Mouse (Mus musculus) G1E (cell line): ENCODE measurements around the gene Pank4. TPM values are rescaled to one million over a fixed set of nuclear protein-coding genes. Genes with fewer than 3 reads are reported as not detected.

ENCODE experiments used
- ATAC-seq: 2 replicates; pipeline ENCODE4 v1.8.0; 2016; ENCODE audit warnings: mild to moderate bottlenecking; ENCODE audit not compliant: insufficient number of reproducible peaks, poor library complexity, low FRiP score, severe bottlenecking; ENCODE audit errors: extremely low read depth
- DNase-seq: peaks from one replicate; pipeline ENCODE4 v3.0.0; 2012; ENCODE audit warnings: low spot score
- H3K27me3 ChIP-seq: 2 replicates; pipeline ENCODE4 v1.6.1; 2012; ENCODE audit warnings: mild to moderate bottlenecking, low read length, inconsistent platforms; ENCODE audit not compliant: insufficient read depth
- H3K36me3 ChIP-seq: replicated peaks from 2 replicates; pipeline ENCODE3; 2012; ENCODE audit warnings: mild to moderate bottlenecking, inconsistent platforms
- H3K4me1 ChIP-seq: 2 replicates; pipeline ENCODE4 v1.6.1; 2012; ENCODE audit warnings: low read depth, low read length, inconsistent platforms, mixed read lengths; ENCODE audit not compliant: insufficient read depth
- H3K4me3 ChIP-seq: 2 replicates; pipeline ENCODE4 v1.5.1; 2012; ENCODE audit warnings: low read depth, mild to moderate bottlenecking, inconsistent platforms, low read length, moderate library complexity, mixed read lengths
- H3K9me3 ChIP-seq: replicated peaks from 2 replicates; pipeline ENCODE4 v1.6.1; 2012; ENCODE audit warnings: inconsistent platforms
- CTCF ChIP-seq: IDR thresholded peaks from 2 replicates; pipeline ENCODE4 v1.5.1; 2012; ENCODE audit warnings: low read depth, low read length, inconsistent platforms, mixed read lengths
- GATA1 ChIP-seq: IDR thresholded peaks from 2 replicates; pipeline ENCODE4 v1.6.1; 2012; ENCODE audit warnings: borderline replicate concordance, low read length, inconsistent platforms, mixed read lengths
- GATA2 ChIP-seq: IDR thresholded peaks from 2 replicates; pipeline ENCODE4 v1.6.1; 2012; ENCODE audit warnings: low read depth, low read length, inconsistent platforms, borderline replicate concordance
- POLR2AphosphoS5 ChIP-seq: IDR thresholded peaks from 2 replicates; pipeline ENCODE4 v1.6.1; 2012; ENCODE audit warnings: low read depth, low read length, inconsistent platforms; ENCODE audit not compliant: insufficient replicate concordance
- TAL1 ChIP-seq: conservative IDR thresholded peaks from 2 replicates; pipeline ENCODE4 v1.6.1; 2012; ENCODE audit warnings: low read depth, low read length, inconsistent platforms, mixed read lengths
- polyA plus RNA-seq: library from polyadenylated mRNA; stranded (reverse); fragments of >175 nt; gene quantifications from 2 replicates; pipeline ENCODE4 v1.2.3, GENCODE M21; 2012
- total RNA-seq, 2 experiments: library from RNA; stranded (forward) in 1 of 2; stranded (reverse) in 1 of 2; fragments of 200-1000 nt in 1 of 2; fragments of >200 nt in 1 of 2; fragmentation: Nextera tagmentation in 1 of 2; gene quantifications; 2 replicates each; pipeline ENCODE4 v1.2.3; 2014 to 2017

The Pank4 gene
- total and polyA plus RNA-seq, 3 experiments: 34.2 to 41.6 (median 39.3) TPM

DNA sequence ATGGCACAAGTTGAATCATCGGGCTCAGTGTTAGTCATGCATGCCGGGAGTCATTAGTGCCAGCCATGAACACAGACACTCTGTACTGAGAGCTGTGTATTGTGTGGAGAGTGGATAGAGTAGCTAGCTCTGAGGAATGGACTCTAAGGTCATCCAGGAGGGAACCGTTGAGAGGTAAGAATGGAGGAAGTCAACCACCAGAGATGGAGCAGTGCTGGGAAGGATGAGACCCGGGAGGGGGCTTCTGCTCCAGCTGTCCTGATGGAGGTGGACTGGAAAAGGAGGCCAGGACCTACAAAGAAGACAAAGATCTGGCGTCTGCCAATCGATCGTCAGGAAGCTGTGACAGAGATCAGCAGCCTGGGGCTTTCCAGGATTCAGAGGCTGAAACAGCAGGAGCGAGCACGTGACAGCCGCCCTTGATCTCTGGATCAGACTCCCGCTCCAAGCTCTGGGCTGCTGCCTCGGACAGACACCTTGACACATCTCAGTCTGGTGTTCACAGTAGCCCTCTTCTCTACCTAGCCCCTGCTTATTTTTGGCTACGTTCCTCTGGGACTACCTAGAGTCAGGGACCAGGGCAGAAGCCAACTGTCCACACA is 30.5 kb upstream of the Pank4 start:
- no peaks in the 10 kb centered on the region for H3K36me3 ChIP-seq
- TF ChIP-seq POLR2AphosphoS5: no peak
- no peak for TF ChIP-seq GATA2
- no peak for TF ChIP-seq GATA1
- no peak for TF ChIP-seq CTCF
- no peak for TF ChIP-seq TAL1
- peaks cover 28% of the 10 kb centered on the region for H3K4me1 ChIP-seq
- no peak overlapping the region for H3K4me3 ChIP-seq
- no peaks in the 10 kb centered on the region for H3K9me3 ChIP-seq
- peaks cover 12% of the 10 kb centered on the region for H3K27me3 ChIP-seq
- DNase-seq (no peak), ATAC-seq (no peak)

DNA sequence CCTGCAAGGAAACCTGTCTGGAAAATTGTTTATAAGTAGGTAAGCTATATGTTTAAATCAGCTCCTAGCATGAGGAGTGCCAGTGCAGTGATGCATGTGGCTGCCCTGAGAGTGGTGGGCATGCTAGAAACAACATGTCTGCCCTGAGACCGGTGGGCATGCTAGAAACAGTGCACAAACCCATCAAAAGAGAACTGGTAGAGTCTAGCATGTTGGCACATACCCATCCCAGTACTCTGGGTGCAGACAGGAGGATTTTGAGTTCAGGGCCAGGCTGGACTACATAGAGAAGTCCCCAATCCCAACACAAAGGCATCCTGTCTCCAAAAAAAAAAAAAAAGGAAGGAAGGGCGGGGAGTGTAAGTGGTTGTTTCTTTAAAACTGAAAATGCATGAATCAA is 29.1 kb upstream of the Pank4 start:
- peaks cover 17% of the 10 kb centered on the region for H3K4me1 ChIP-seq
- DNase-seq (no peak), ATAC-seq (no peak)
- no peaks in the 10 kb centered on the region for H3K36me3 ChIP-seq
- H3K27me3 ChIP-seq: peaks cover 14% of the 10 kb centered on the region
- no peak for TF ChIP-seq CTCF
- no peak for TF ChIP-seq TAL1
- no peak for TF ChIP-seq GATA2
- TF ChIP-seq GATA1: no peak
- no peak overlapping the region for H3K4me3 ChIP-seq
- no peaks in the 10 kb centered on the region for H3K9me3 ChIP-seq

GRCm38 (mm10) chr4:154935788-154936187 is 28.1 kb upstream of the Pank4 start:
- H3K9me3 ChIP-seq: no peaks in the 10 kb centered on the region
- DNase-seq (no peak), ATAC-seq (no peak)
- no peak for TF ChIP-seq CTCF
- no peak for TF ChIP-seq GATA2
- TF ChIP-seq GATA1: no peak
- no peak for TF ChIP-seq TAL1
- TF ChIP-seq POLR2AphosphoS5: no peak
- no peaks in the 10 kb centered on the region for H3K36me3 ChIP-seq
- peaks cover 17% of the 10 kb centered on the region for H3K4me1 ChIP-seq
- peaks cover 14% of the 10 kb centered on the region for H3K27me3 ChIP-seq
- no peak overlapping the region for H3K4me3 ChIP-seq

- DNase-seq (no peak), ATAC-seq (no peak)
- H3K36me3 ChIP-seq: no peaks in the 10 kb centered on the region
- no peak for TF ChIP-seq TAL1
- no peak for TF ChIP-seq GATA2
- no peak for TF ChIP-seq GATA1
- no peak for TF ChIP-seq POLR2AphosphoS5
- no peak for TF ChIP-seq CTCF
- H3K4me1 ChIP-seq: peaks cover 24% of the 10 kb centered on the region
- no peak overlapping the region for H3K4me3 ChIP-seq
- peaks cover 14% of the 10 kb centered on the region for H3K27me3 ChIP-seq
- no peaks in the 10 kb centered on the region for H3K9me3 ChIP-seq
Measured at GRCm38 (mm10) chr4:154936542-154937255, 27.2 kb upstream of the Pank4 start.

DNA sequence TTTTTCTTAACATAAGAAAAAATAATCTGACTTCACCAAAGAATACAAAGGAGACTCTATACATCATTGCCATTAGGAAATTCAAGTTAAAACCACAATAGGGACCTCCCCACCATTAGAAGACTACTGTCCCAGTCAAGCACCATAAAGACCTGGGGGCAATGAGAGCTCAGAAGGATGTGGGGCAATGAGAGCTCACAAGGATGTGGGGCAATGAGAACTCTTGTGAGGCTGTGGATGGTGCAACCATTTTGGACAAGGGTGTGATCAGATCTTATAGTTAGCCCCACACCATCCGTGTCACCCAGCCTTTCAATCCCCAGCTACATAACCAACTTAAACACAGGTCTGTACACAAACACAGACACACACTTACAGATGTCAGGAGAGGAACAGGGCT is 26.2 kb upstream of the Pank4 start:
- DNase-seq (no peak), ATAC-seq (no peak)
- no peaks in the 10 kb centered on the region for H3K9me3 ChIP-seq
- H3K27me3 ChIP-seq: peaks cover 12% of the 10 kb centered on the region
- TF ChIP-seq TAL1: no peak
- no peaks in the 10 kb centered on the region for H3K36me3 ChIP-seq
- H3K4me3 ChIP-seq: no peak overlapping the region
- peaks cover 28% of the 10 kb centered on the region for H3K4me1 ChIP-seq

DNA sequence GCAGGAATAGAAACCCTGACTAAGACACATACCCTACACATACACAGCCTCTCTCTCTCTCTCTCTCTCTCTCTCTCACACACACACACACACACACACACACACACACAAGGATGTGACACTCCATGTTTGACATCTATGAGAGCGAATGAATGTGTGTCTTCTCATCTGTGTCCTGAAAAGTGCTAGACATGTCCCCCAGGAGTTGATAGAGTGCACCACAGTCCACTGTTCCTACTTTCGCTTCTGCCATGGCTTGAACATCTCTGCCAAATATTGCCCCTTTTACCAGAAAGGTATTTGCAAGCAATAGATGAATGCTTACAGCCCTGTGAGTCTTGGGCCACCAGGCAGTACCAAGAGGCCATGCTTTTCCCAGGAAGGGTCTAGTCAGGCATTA is 23.8 kb upstream of the Pank4 start:
- DNase-seq (no peak), ATAC-seq (no peak)
- Histone ChIP-seq H3K4me3 (no peak overlapping the region), H3K27me3 (peaks cover 7% of the 10 kb centered on the region), H3K9me3 (no peaks in the 10 kb centered on the region), H3K4me1 (peaks cover 41% of the 10 kb centered on the region), H3K36me3 (no peaks in the 10 kb centered on the region)
- no peak for TF ChIP-seq TAL1
- no peak for TF ChIP-seq POLR2AphosphoS5

DNA sequence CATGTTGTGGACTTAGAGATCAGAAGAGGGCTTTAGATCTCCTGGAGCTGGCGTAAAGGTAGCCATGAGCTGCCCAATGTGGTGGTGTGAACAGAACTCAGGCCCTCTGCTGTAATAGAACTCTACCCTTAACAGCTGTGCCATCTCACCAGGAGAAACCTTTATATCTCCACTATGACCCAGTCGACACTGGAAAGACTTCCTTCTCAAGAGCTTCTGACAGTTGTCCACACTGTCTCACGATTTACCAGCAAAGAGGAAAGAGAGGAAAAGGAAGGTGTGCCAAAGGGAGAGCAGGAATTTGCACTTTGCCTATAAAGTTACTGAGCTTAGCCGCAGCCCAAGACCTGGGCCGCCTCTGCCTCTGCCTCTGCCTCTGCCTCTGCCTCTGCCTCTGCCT is 22.1 kb upstream of the Pank4 start:
- DNase-seq (no peak), ATAC-seq (no peak)
- Histone ChIP-seq H3K36me3 (no peaks in the 10 kb centered on the region), H3K27me3 (peaks cover 23% of the 10 kb centered on the region), H3K9me3 (no peaks in the 10 kb centered on the region), H3K4me3 (no peak overlapping the region), H3K4me1 (peaks cover 46% of the 10 kb centered on the region)
- TF ChIP-seq GATA2 (no peak), TAL1 (no peak), CTCF (no peak), GATA1 (no peak), POLR2AphosphoS5 (no peak)
